Mouse (Mus musculus): ENCODE data around the gene Hnrnpa1. TPM values are rescaled to one million over a fixed set of nuclear protein-coding genes. Genes with fewer than 3 reads are reported as not detected.

Hnrnpa1 gene
- polyA plus RNA-seq, 1 experiment from 2014 or later = 635 TPM

- H3K27ac ChIP-seq (ENCODE audit: low read depth, low read length) = peak overlapping the region; percentile 78
- no peaks in the 10 kb centered on the region for H3K9me3 ChIP-seq (ENCODE audit: control insufficient read depth, low read length)
- 2% methylated on average over 15 of the region's 15 CpGs for WGBS
- no peaks in the 10 kb centered on the region for H3K27me3 ChIP-seq (ENCODE audit: control insufficient read depth, insufficient read depth, low read length)
- ATAC-seq (ENCODE audit: low read depth) = peak; percentile 95
- peak overlapping the region; percentile 48 for H3K4me2 ChIP-seq (ENCODE audit: low read depth, low read length)
- H3K36me3 ChIP-seq (ENCODE audit: control insufficient read depth, insufficient read depth, low read length) = peaks cover 7% of the 10 kb centered on the region
- H3K9ac ChIP-seq (replicated peaks; ENCODE audit: low read depth, low read length) = peak overlapping the region; percentile 37
- peak overlapping the region; percentile 34 for H3K4me3 ChIP-seq (ENCODE audit: low read depth, low read length)
- H3K4me1 ChIP-seq (ENCODE audit: control insufficient read depth, insufficient read depth, low read length) = peaks cover 15% of the 10 kb centered on the region
Observed at GRCm38 (mm10) chr15:103214971-103215907, 25.0 kb upstream of the Hnrnpa1 start.

DNA sequence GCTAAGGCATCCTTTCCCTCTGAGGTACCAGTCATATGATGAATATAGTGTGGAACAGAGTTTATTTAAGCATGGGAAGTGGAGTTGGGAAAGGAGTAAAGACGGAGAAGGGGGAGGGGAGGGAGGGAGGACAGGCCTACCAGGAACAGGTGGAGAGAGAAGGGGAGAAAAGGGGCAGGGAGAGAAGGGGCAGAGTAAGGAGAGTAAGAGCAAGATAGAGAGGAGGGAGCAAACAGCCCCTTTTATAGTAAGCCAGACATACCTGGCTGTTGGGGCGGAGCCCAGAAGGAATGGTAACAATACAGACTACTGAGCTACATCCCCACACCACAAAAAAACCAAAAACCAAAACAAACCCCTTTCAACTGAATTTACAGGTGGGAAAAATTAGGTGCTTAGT lies 24.2 kb upstream of the Hnrnpa1 start:
- ATAC-seq (ENCODE audit: low read depth) = no peak
- H3K4me1 ChIP-seq (ENCODE audit: control insufficient read depth, insufficient read depth, low read length) = peaks cover 15% of the 10 kb centered on the region
- H3K27ac ChIP-seq (ENCODE audit: low read depth, low read length) = peak overlapping the region; percentile 78; the same call in 1 of the 2 replicates
- H3K4me3 ChIP-seq (ENCODE audit: low read depth, low read length) = no peak overlapping the region
- peak overlapping the region; percentile 48; the same call in 1 of the 2 replicates for H3K4me2 ChIP-seq (ENCODE audit: low read depth, low read length)
- no peaks in the 10 kb centered on the region for H3K27me3 ChIP-seq (ENCODE audit: control insufficient read depth, insufficient read depth, low read length)
- 24% methylated on average over 2 of the region's 2 CpGs for WGBS
- H3K36me3 ChIP-seq (ENCODE audit: control insufficient read depth, insufficient read depth, low read length) = peaks cover 7% of the 10 kb centered on the region
- no peaks in the 10 kb centered on the region for H3K9me3 ChIP-seq (ENCODE audit: control insufficient read depth, low read length)
- no peak overlapping the region for H3K9ac ChIP-seq (replicated peaks; ENCODE audit: low read depth, low read length)

DNA sequence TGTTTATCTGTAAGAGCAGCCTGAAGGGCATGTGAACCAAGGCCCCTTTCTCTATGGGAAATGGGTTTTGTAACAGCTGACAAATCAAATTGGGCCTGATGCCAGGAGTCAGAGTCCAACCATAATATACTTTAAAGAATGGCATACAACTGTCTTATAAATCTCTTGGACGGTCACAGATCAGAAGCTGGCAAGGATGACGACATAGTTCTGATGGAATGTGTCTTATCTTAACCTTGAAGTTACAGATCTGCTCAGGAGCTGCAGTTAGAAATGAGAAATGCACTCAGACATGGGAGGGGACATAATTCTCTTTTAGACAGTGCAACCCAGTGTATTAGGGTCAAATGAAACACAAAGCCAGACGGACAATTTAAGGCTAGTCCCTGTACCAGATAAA lies 19.4 kb upstream of the Hnrnpa1 start:
- Histone ChIP-seq H3K4me1 (ENCODE audit: control insufficient read depth, insufficient read depth, low read length) (peaks cover 5% of the 10 kb centered on the region; the same call in 1 of the 2 replicates), H3K4me3 (ENCODE audit: low read depth, low read length) (no peak overlapping the region), H3K27ac (ENCODE audit: low read depth, low read length) (peak overlapping the region; percentile 55; the same call in 1 of the 2 replicates), H3K4me2 (ENCODE audit: low read depth, low read length) (no peak overlapping the region), H3K36me3 (ENCODE audit: control insufficient read depth, insufficient read depth, low read length) (no peaks in the 10 kb centered on the region), H3K27me3 (ENCODE audit: control insufficient read depth, insufficient read depth, low read length) (no peaks in the 10 kb centered on the region), H3K9me3 (ENCODE audit: control insufficient read depth, low read length) (no peaks in the 10 kb centered on the region), H3K9ac (replicated peaks; ENCODE audit: low read depth, low read length) (no peak overlapping the region)
- ATAC-seq (ENCODE audit: low read depth) = no peak
- 36% methylated on average over 3 of the region's 3 CpGs for WGBS

- H3K4me1 ChIP-seq (ENCODE audit: control insufficient read depth, insufficient read depth, low read length) = no peaks in the 10 kb centered on the region
- H3K27me3 ChIP-seq (ENCODE audit: control insufficient read depth, insufficient read depth, low read length) = no peaks in the 10 kb centered on the region
- no peak overlapping the region for H3K27ac ChIP-seq (ENCODE audit: low read depth, low read length)
- no peaks in the 10 kb centered on the region for H3K36me3 ChIP-seq (ENCODE audit: control insufficient read depth, insufficient read depth, low read length)
- no peak for ATAC-seq (ENCODE audit: low read depth)
- H3K9ac ChIP-seq (replicated peaks; ENCODE audit: low read depth, low read length) = no peak overlapping the region
- no peaks in the 10 kb centered on the region for H3K9me3 ChIP-seq (ENCODE audit: control insufficient read depth, low read length)
- H3K4me2 ChIP-seq (ENCODE audit: low read depth, low read length) = no peak overlapping the region
- no peak overlapping the region for H3K4me3 ChIP-seq (ENCODE audit: low read depth, low read length)
- 100% methylated on average over 1 of the region's 1 CpGs for WGBS
Observed at GRCm38 (mm10) chr15:103221386-103221785, 18.8 kb upstream of the Hnrnpa1 start.

- no peak overlapping the region for H3K4me2 ChIP-seq (ENCODE audit: low read depth, low read length)
- H3K9me3 ChIP-seq (ENCODE audit: control insufficient read depth, low read length) = no peaks in the 10 kb centered on the region
- WGBS = 91% methylated on average over 2 of the region's 2 CpGs
- no peak overlapping the region for H3K27ac ChIP-seq (ENCODE audit: low read depth, low read length)
- H3K36me3 ChIP-seq (ENCODE audit: control insufficient read depth, insufficient read depth, low read length) = no peaks in the 10 kb centered on the region
- no peak overlapping the region for H3K9ac ChIP-seq (replicated peaks; ENCODE audit: low read depth, low read length)
- no peaks in the 10 kb centered on the region for H3K4me1 ChIP-seq (ENCODE audit: control insufficient read depth, insufficient read depth, low read length)
- H3K27me3 ChIP-seq (ENCODE audit: control insufficient read depth, insufficient read depth, low read length) = no peaks in the 10 kb centered on the region
- no peak for ATAC-seq (ENCODE audit: low read depth)
- H3K4me3 ChIP-seq (ENCODE audit: low read depth, low read length) = no peak overlapping the region
Observed at GRCm38 (mm10) chr15:103224161-103224560, 16.1 kb upstream of the Hnrnpa1 start.

- H3K4me2 ChIP-seq (ENCODE audit: low read depth, low read length) = no peak overlapping the region
- no peaks in the 10 kb centered on the region for H3K36me3 ChIP-seq (ENCODE audit: control insufficient read depth, insufficient read depth, low read length)
- H3K4me1 ChIP-seq (ENCODE audit: control insufficient read depth, insufficient read depth, low read length) = no peaks in the 10 kb centered on the region; the same call in 1 of the 2 replicates
- H3K9me3 ChIP-seq (ENCODE audit: control insufficient read depth, low read length) = no peaks in the 10 kb centered on the region
- ATAC-seq (ENCODE audit: low read depth) = no peak
- H3K9ac ChIP-seq (replicated peaks; ENCODE audit: low read depth, low read length) = no peak overlapping the region
- H3K27me3 ChIP-seq (ENCODE audit: control insufficient read depth, insufficient read depth, low read length) = no peaks in the 10 kb centered on the region
- 80% methylated on average over 3 of the region's 3 CpGs for WGBS
- no peak overlapping the region for H3K27ac ChIP-seq (ENCODE audit: low read depth, low read length)
- no peak overlapping the region for H3K4me3 ChIP-seq (ENCODE audit: low read depth, low read length)
Observed at GRCm38 (mm10) chr15:103227022-103227421, 13.2 kb upstream of the Hnrnpa1 start.

DNA sequence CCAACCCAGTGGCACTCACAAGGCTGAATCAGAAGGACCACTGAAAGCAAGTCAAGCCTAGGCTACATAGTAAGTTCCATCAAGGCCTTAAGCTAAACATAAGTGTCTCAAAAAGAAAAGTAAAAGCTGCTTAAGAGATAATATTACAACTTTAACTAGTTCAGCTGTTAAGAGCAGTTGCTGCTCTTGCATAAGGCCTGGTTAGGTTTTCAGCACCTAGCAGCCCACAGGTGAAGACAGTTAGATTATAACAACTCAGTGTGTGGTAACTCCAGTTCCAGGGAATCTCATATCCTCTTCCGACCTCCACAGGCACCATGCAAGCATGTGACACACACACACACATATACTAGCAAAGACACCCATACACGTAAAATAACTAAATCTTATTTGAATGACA lies 12.7 kb upstream of the Hnrnpa1 start:
- no peak overlapping the region for H3K4me2 ChIP-seq (ENCODE audit: low read depth, low read length)
- no peak overlapping the region for H3K4me3 ChIP-seq (ENCODE audit: low read depth, low read length)
- no peak overlapping the region for H3K9ac ChIP-seq (replicated peaks; ENCODE audit: low read depth, low read length)
- 92% methylated on average over 2 of the region's 2 CpGs for WGBS
- no peak for ATAC-seq (ENCODE audit: low read depth)
- H3K27me3 ChIP-seq (ENCODE audit: control insufficient read depth, insufficient read depth, low read length) = no peaks in the 10 kb centered on the region
- H3K27ac ChIP-seq (ENCODE audit: low read depth, low read length) = no peak overlapping the region
- no peaks in the 10 kb centered on the region; the same call in 1 of the 2 replicates for H3K4me1 ChIP-seq (ENCODE audit: control insufficient read depth, insufficient read depth, low read length)
- no peaks in the 10 kb centered on the region for H3K36me3 ChIP-seq (ENCODE audit: control insufficient read depth, insufficient read depth, low read length)
- H3K9me3 ChIP-seq (ENCODE audit: control insufficient read depth, low read length) = no peaks in the 10 kb centered on the region

DNA sequence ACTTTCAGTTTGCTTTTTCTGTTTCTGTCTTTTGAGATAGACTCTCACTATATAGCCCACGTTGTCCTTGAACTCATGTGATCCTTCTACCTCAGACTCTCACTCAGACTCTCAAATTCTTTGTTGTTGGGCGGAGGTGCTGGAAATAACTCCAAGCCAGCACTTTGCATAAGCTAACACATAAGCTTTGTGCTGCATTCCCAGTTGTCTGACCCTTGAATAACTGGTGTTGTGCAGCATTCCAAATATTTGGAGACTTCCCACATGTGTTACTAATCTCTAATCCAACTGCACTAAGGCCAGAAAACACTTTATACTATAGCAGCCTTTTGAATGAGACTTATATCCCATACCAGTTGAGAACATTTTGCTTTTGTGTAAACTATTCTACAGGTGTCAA lies 11.3 kb upstream of the Hnrnpa1 start:
- 81% methylated on average over 2 of the region's 2 CpGs for WGBS
- no peak for ATAC-seq (ENCODE audit: low read depth)
- no peak overlapping the region for H3K4me2 ChIP-seq (ENCODE audit: low read depth, low read length)
- H3K27me3 ChIP-seq (ENCODE audit: control insufficient read depth, insufficient read depth, low read length) = no peaks in the 10 kb centered on the region
- no peak overlapping the region for H3K4me3 ChIP-seq (ENCODE audit: low read depth, low read length)
- H3K27ac ChIP-seq (ENCODE audit: low read depth, low read length) = no peak overlapping the region
- H3K9me3 ChIP-seq (ENCODE audit: control insufficient read depth, low read length) = no peaks in the 10 kb centered on the region
- no peak overlapping the region for H3K9ac ChIP-seq (replicated peaks; ENCODE audit: low read depth, low read length)
- no peaks in the 10 kb centered on the region; the same call in 1 of the 2 replicates for H3K4me1 ChIP-seq (ENCODE audit: control insufficient read depth, insufficient read depth, low read length)
- H3K36me3 ChIP-seq (ENCODE audit: control insufficient read depth, insufficient read depth, low read length) = no peaks in the 10 kb centered on the region

- 89% methylated on average over 2 of the region's 2 CpGs for WGBS
- Histone ChIP-seq H3K4me1 (ENCODE audit: control insufficient read depth, insufficient read depth, low read length) (no peaks in the 10 kb centered on the region; the same call in 1 of the 2 replicates), H3K36me3 (ENCODE audit: control insufficient read depth, insufficient read depth, low read length) (no peaks in the 10 kb centered on the region), H3K4me3 (ENCODE audit: low read depth, low read length) (no peak overlapping the region), H3K9ac (replicated peaks; ENCODE audit: low read depth, low read length) (no peak overlapping the region), H3K27ac (ENCODE audit: low read depth, low read length) (no peak overlapping the region), H3K4me2 (ENCODE audit: low read depth, low read length) (no peak overlapping the region), H3K27me3 (ENCODE audit: control insufficient read depth, insufficient read depth, low read length) (no peaks in the 10 kb centered on the region), H3K9me3 (ENCODE audit: control insufficient read depth, low read length) (no peaks in the 10 kb centered on the region)
- ATAC-seq (ENCODE audit: low read depth) = no peak
Observed at GRCm38 (mm10) chr15:103233119-103233518, 7.1 kb upstream of the Hnrnpa1 start.
